Mouse (Mus musculus) heart, embryonic 11.5 days (tissue): ENCODE measurements around the gene Olfr1276. TPM values are rescaled to one million over a fixed set of nuclear protein-coding genes. Genes with fewer than 3 reads are reported as not detected.

Source experiments
- ATAC-seq: fragments of 200-750 bp; cut with Nextera tagmentation; replicated peaks from 2 replicates; pipeline ENCODE4 v1.8.0; 2017; ENCODE audit warnings: moderate library complexity; ENCODE audit not compliant: insufficient number of reproducible peaks, low FRiP score, low TSS enrichment
- H3K27ac ChIP-seq: fragments of 300-500 bp; sonication (generic); 2 replicates; pipeline ENCODE4 v1.5.1; 2014; ENCODE audit warnings: mild to moderate bottlenecking, low read depth, low read length
- H3K27me3 ChIP-seq: fragments of 300-500 bp; sonication (generic); 2 replicates; pipeline ENCODE4 v1.6.1; 2014; ENCODE audit warnings: mild to moderate bottlenecking, low read length, mixed read lengths; ENCODE audit not compliant: control insufficient read depth, insufficient read depth
- H3K36me3 ChIP-seq: fragments of 300-500 bp; sonication (generic); 2 replicates; pipeline ENCODE4 v1.6.1; 2014; ENCODE audit warnings: mild to moderate bottlenecking, low read length, moderate library complexity, mixed read lengths; ENCODE audit not compliant: control insufficient read depth, insufficient read depth
- H3K4me1 ChIP-seq: fragments of 300-500 bp; sonication (generic); 2 replicates; pipeline ENCODE4 v1.6.1; 2014; ENCODE audit warnings: low read length; ENCODE audit not compliant: control insufficient read depth, insufficient read depth
- H3K4me2 ChIP-seq: fragments of 300-500 bp; sonication (generic); 2 replicates; pipeline ENCODE4 v1.6.1; 2014; ENCODE audit warnings: mild to moderate bottlenecking, moderate library complexity
- H3K4me3 ChIP-seq: fragments of 300-500 bp; sonication (generic); 2 replicates; pipeline ENCODE4 v1.5.1; 2014; ENCODE audit warnings: low read depth, low read length
- H3K9ac ChIP-seq: fragments of 300-500 bp; sonication (generic); 2 replicates; pipeline ENCODE4 v1.6.1; 2014; ENCODE audit warnings: mild to moderate bottlenecking, low read depth, low read length, moderate library complexity
- H3K9me3 ChIP-seq: fragments of 300-500 bp; sonication (generic); replicated peaks from 2 replicates; pipeline ENCODE4 v1.6.1; 2016; ENCODE audit warnings: low read length; ENCODE audit not compliant: control insufficient read depth
- WGBS: fragments of 180-500 bp; shearing (Covaris S2); extraction: QIAGEN DNeasy Blood & Tissue Kit; methylation state at CpG from one replicate; pipeline ENCODE4 v1.1.7; 2014; ENCODE audit not compliant: insufficient replicate concordance; 5-methylcytosine and 5-hydroxymethylcytosine counted together
- polyA plus RNA-seq: library from polyadenylated mRNA; unstranded; fragments of >200 nt; fragmentation: Nextera tagmentation; extraction: Ambion mirVana; gene quantifications from 2 replicates; pipeline ENCODE4 v1.2.1, GENCODE M21; 2014

Olfr1276 gene
- polyA plus RNA-seq: not detected in 2 replicates

DNA sequence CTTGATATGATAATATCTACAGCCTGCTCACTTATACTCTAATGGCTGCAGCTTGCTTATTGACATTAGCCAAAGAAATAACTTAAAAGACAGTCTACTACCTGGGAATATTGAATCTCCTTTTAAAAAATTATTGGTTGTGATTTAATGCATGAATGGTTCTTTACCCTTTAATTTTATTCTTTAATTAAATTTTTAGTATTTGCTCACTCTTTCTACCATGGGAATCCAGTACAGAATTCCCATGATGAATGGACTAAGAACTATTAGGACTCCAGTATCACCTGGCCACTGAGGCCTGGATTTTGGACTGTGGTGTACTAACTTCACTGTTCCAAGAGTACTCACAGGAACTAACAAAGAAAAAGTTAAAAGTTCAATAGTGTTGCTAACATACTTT, at the start of gene Olfr1276:
Gene Olfr1276, plus strand, starts transcription at position 301 of the 400 bp plus-strand sequence.
- Histone ChIP-seq H3K9me3 (no peaks in the 10 kb centered on the region), H3K27me3 (no peaks in the 10 kb centered on the region)
- ATAC-seq: no peak

DNA sequence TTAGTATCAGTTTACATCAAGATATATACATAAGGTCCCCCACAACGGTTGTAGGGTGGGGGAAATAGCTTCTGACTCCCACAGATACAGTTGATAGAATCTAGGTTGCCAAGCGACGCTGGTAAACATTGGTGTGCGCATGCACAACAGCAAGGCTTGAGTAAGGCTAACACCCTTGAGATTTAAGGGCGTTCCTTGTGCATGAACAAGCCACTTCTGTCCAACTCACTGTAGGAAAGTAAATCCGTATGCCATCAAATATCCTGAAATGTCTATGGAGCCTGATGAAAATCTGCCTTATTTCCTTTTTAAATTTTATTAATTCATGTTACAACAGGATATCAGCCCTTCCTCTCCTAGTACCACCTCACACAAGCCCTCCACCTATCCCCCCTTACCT, 24.8 kb upstream of the Olfr1276 start, which contains the start of gene 4930430A15Rik:
Gene 4930430A15Rik, minus strand, starts transcription at position 101 of the 400 bp plus-strand sequence.
- no peak within 1 kb of the TSS for H3K9ac ChIP-seq
- H3K9me3 ChIP-seq: no peaks in the 10 kb centered on the region
- H3K4me1 ChIP-seq: no peaks in the 10 kb centered on the region
- no peak within 1 kb of the TSS for H3K4me2 ChIP-seq
- no peak within 1 kb of the TSS for H3K4me3 ChIP-seq
- H3K36me3 ChIP-seq: no peaks in the 10 kb centered on the region
- H3K27me3 ChIP-seq: no peaks in the 10 kb centered on the region
- no peak within 1 kb of the TSS for H3K27ac ChIP-seq
- WGBS: 77% methylated on average over 6 of the region's 6 CpGs
- ATAC-seq: no peak

More for the DNA sequence above, at the start of gene Olfr1276:
- no peaks in the 10 kb centered on the region for H3K4me1 ChIP-seq
- H3K4me2 ChIP-seq: no peak within 1 kb of the TSS
- no peak within 1 kb of the TSS for H3K4me3 ChIP-seq
- H3K27ac ChIP-seq: no peak within 1 kb of the TSS
- H3K9ac ChIP-seq: no peak within 1 kb of the TSS
- no peaks in the 10 kb centered on the region for H3K36me3 ChIP-seq

DNA sequence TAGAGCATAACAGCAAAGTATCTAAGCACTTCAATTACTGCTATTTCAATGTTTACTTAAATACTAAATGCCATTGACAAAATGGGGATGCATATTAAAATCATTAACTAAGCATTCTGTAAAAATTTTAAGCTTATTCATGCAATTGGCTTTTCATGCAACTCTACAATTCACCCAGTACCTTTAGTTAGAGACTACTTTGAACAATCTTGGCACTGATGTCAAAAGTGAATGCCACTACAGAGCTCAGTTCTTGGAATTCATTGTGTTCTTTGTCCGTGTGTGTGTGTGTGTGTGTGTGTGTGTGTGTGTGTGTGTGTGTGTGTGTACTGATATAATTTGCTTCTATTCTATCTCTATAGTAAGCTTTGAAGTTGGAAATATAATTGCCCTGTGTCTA, 19.1 kb upstream of the Olfr1276 start, which contains the start of gene Olfr1275:
Gene Olfr1275, minus strand, starts transcription at position 101 of the 400 bp plus-strand sequence.
- H3K4me1 ChIP-seq: no peaks in the 10 kb centered on the region
- H3K36me3 ChIP-seq: no peaks in the 10 kb centered on the region
- no peaks in the 10 kb centered on the region for H3K27me3 ChIP-seq
- ATAC-seq: no peak
- no peaks in the 10 kb centered on the region for H3K9me3 ChIP-seq
- no peak within 1 kb of the TSS for H3K27ac ChIP-seq
- no peak within 1 kb of the TSS for H3K4me2 ChIP-seq
- 70% methylated on average over 1 of the region's 1 CpGs for WGBS
- H3K4me3 ChIP-seq: no peak within 1 kb of the TSS
- no peak within 1 kb of the TSS for H3K9ac ChIP-seq

DNA sequence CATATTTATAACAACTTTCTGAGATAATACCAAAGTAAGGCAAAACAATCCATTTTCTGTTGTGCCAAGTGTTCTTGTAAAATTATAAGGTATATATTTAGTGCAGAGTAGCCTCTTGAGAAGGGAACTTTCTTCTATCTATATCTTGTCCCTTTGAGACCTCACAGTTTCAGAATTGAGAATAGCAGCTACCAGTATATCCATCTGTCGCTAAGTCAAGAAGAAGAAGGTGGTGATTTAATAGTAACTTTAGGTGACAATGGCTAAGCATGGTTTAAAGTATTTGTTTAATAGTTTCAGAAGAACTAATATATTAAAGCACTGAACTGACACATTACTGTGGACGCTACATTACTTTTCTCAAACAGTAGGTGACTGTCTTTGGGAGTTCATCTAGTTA, 19.7 kb downstream of the Olfr1276 start, which contains the start of gene Olfr1277:
Gene Olfr1277, minus strand, starts transcription at position 101 of the 400 bp plus-strand sequence.
- Histone ChIP-seq H3K4me2 (no peak within 1 kb of the TSS), H3K4me1 (no peaks in the 10 kb centered on the region), H3K4me3 (no peak within 1 kb of the TSS), H3K9ac (no peak within 1 kb of the TSS), H3K36me3 (no peaks in the 10 kb centered on the region), H3K27ac (no peak within 1 kb of the TSS), H3K27me3 (no peaks in the 10 kb centered on the region), H3K9me3 (no peaks in the 10 kb centered on the region)
- ATAC-seq: no peak
- WGBS: 76% methylated on average over 2 of the region's 2 CpGs

DNA sequence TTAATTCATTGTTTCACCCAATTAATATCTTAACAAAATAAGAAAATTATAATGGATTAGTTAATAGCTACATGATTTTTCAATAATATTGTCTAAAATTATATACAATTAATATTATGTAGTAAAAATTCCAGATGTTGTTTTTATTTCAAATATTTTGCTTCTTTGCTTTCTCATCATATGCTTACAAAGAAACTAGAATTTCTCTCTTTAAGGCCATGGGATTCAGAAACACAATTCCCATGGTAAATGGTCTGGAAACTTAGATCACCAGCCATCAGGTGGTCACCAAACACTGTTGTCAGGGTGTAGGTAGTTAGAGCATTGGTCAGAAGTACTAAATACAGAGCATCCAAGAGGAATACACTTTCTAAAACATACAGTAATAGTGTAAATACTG, 35.5 kb downstream of the Olfr1276 start, which contains the start of gene Olfr1278:
Gene Olfr1278, plus strand, starts transcription at position 301 of the 400 bp plus-strand sequence.
- H3K4me2 ChIP-seq: no peak within 1 kb of the TSS
- H3K4me1 ChIP-seq: no peaks in the 10 kb centered on the region
- H3K27ac ChIP-seq: no peak within 1 kb of the TSS
- no peak within 1 kb of the TSS for H3K4me3 ChIP-seq
- H3K36me3 ChIP-seq: no peaks in the 10 kb centered on the region
- ATAC-seq: no peak
- no peak within 1 kb of the TSS for H3K9ac ChIP-seq
- H3K27me3 ChIP-seq: no peaks in the 10 kb centered on the region
- H3K9me3 ChIP-seq: no peaks in the 10 kb centered on the region

DNA sequence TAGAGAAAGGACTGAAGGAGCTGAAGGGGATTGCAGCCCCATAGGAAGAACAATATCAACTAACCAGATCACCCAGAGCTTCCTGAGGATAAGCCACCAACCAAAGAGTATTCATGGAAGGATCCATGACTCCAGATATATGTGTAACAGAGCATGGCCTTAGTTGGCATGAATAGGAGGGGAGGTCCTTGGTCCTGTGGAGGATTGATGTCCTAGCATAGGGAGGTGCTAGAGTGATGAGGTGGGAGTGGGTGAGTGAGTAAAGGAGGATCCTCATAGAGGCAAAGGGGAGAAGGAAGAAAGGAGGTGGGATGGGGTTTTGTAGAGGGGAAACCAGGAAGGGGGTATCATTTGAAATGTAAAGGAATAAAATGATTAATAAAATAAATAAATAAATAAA, 44.2 kb downstream of the Olfr1276 start:
- H3K4me2 ChIP-seq: no peak overlapping the region
- H3K27me3 ChIP-seq: no peaks in the 10 kb centered on the region
- H3K27ac ChIP-seq: no peak overlapping the region
- no peaks in the 10 kb centered on the region for H3K4me1 ChIP-seq
- no peak for ATAC-seq
- H3K36me3 ChIP-seq: no peaks in the 10 kb centered on the region
- H3K9me3 ChIP-seq: no peaks in the 10 kb centered on the region
- H3K4me3 ChIP-seq: no peak overlapping the region
- no peak overlapping the region for H3K9ac ChIP-seq

DNA sequence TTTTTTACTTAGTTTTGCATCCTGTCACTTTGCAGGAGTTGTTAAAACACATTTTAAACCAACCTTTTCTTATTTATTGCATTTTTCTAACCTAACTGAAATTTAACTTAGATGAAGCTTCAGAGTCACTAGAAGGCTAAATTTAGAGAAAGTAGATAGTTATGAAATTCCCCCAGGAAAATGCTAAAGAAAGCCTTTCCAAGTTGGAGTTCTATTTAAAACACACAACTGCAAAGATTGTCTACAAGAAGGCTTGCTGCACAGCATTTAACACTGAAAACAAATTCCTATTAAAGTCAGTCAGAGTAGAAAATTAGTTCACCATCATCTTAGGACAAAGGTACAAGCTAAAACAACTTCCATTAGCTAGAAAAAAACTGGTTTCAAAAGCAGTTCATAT, 46.1 kb downstream of the Olfr1276 start, which contains the start of gene Olfr1279:
Gene Olfr1279, plus strand, starts transcription at position 262 of the 400 bp plus-strand sequence.
- no peaks in the 10 kb centered on the region for H3K27me3 ChIP-seq
- no peaks in the 10 kb centered on the region for H3K36me3 ChIP-seq
- H3K27ac ChIP-seq: no peak within 1 kb of the TSS
- H3K4me2 ChIP-seq: no peak within 1 kb of the TSS
- no peak within 1 kb of the TSS for H3K9ac ChIP-seq
- no peaks in the 10 kb centered on the region for H3K4me1 ChIP-seq
- no peaks in the 10 kb centered on the region for H3K9me3 ChIP-seq
- no peak for ATAC-seq
- H3K4me3 ChIP-seq: no peak within 1 kb of the TSS

Other genes starting within 250 kb of the Olfr1276 start
- gene Gm13941, start 148.5 kb upstream of the Olfr1276 start, polyA plus RNA-seq: not detected in 2 replicates
- not detected in 2 replicates for gene Gm15130, start 101.6 kb upstream of the Olfr1276 start, polyA plus RNA-seq
- not detected in 2 replicates for gene 4930430A15Rik, start 24.9 kb upstream of the Olfr1276 start, polyA plus RNA-seq
- not detected in 2 replicates for gene Olfr1275, start 19.2 kb upstream of the Olfr1276 start, polyA plus RNA-seq
- not detected in 2 replicates for gene Olfr1277, start 19.6 kb downstream of the Olfr1276 start, polyA plus RNA-seq
- not detected in 2 replicates for gene Olfr1278, start 35.6 kb downstream of the Olfr1276 start, polyA plus RNA-seq
- not detected in 2 replicates for gene Olfr1279, start 46.1 kb downstream of the Olfr1276 start, polyA plus RNA-seq
- gene Olfr1280, start 59.5 kb downstream of the Olfr1276 start, polyA plus RNA-seq: not detected in 2 replicates
- not detected in 2 replicates for gene Olfr1281, start 72.0 kb downstream of the Olfr1276 start, polyA plus RNA-seq
- not detected in 2 replicates for gene Olfr1282, start 81.6 kb downstream of the Olfr1276 start, polyA plus RNA-seq
- gene Olfr1283, start 112.3 kb downstream of the Olfr1276 start, polyA plus RNA-seq: not detected in 2 replicates
- not detected in 2 replicates for gene Olfr1284, start 121.0 kb downstream of the Olfr1276 start, polyA plus RNA-seq
- not detected in 2 replicates for gene Olfr1286, start 168.6 kb downstream of the Olfr1276 start, polyA plus RNA-seq
- not detected in 2 replicates for gene Olfr1287, start 194.6 kb downstream of the Olfr1276 start, polyA plus RNA-seq
- gene Olfr1288, start 219.6 kb downstream of the Olfr1276 start, polyA plus RNA-seq: not detected in 2 replicates
- gene Olfr1289, start 226.3 kb downstream of the Olfr1276 start, polyA plus RNA-seq: not detected in 2 replicates
- 0.28 TPM in 1 of 2 replicates, not detected in the other for gene Olfr1290, start 239.3 kb downstream of the Olfr1276 start, polyA plus RNA-seq
- gene Olfr1291-ps1, start 242.7 kb downstream of the Olfr1276 start, polyA plus RNA-seq: 0.04 and 0.13 TPM in 2 replicates